Mouse (Mus musculus): Measurements from ENCODE around the gene Fmn2. TPM values are rescaled to one million over a fixed set of nuclear protein-coding genes. Genes with fewer than 3 reads are reported as not detected.

The Fmn2 gene
- total RNA-seq, 2 experiments from 2014 or later: 0.26 to 0.28 TPM

DNA sequence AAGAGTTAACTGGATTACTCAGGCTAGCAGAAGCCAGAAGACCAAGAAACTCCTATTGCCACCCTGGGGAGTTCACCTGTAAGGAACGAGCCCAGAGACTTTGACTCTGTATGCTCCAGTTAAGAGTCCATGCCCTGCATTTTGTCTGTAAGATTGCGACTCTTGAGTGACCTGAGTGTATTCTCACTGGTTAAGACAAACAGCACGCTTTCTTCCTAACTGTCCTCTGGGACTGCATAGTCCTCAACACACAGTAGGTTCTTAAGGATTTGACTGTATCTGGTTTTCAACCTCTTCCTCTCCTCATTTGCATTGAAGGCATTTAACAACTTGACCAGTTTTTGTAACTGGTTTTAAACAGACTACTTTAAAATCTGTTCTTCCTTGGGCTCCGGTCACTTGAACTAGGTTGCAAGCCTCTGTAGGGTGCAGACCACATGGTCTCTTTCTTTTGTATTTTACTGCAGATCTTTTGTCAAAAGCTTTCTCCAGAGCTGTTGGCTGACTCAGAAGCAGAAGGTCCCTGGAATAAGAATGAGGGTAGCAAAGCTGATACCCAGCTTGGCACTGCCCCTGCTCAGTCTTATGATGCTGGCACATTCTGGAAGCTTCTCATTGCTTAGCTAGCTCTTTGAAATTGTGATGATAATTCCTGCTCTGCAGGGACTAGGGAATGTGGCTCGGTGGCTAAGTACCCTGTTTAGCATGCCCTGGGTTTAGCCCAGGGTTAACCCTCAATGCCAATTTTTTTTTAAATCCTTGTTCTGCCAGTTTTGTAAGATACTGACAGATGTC lies 20.5 kb downstream of the Fmn2 start:
- intact Hi-C loops (cut with DNase I): no loop called here
- no peak overlapping the region for H3K27ac ChIP-seq
- no peak overlapping the region for H3K4me3 ChIP-seq
- no peak for DNase-seq
- TF ChIP-seq CTCF (IDR thresholded peaks at IDR 0.05): no peak

DNA sequence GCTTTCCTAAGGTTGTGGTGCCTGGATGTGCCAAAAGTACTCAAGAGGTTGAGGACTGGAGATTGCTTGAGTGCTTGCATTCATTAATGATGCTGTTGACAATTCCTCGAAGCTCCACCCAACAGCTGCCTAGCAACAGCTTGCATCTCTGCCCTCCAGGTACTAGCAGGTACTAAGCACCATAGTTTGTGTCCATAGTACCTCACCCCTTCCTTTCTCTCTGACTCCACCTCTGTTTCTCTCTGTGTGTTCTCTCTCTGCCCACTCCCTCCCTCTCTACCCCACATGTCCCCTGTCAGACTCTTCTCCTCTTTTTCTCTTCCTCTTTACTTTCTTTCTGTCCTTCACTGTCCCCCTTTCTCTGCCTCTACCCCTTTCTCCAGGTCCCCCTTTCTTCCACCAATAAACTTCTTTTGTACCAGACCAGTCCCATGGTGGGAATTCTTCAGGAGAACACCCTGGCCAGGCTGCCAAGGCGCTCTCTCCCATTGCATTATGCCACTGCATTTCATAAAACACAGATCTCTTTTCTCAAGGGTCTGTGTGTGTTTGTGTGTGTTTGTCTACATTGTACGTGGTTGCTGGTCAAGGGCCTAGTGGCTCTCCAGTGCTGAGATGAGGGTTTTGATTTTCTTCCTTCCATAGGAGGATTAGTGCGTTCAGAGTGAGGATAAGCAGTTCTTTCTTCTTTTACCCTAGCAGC lies 21.3 kb downstream of the Fmn2 start:
- H3K4me3 ChIP-seq: no peak overlapping the region
- no peak for TF ChIP-seq CTCF (IDR thresholded peaks at IDR 0.05)
- H3K27ac ChIP-seq: no peak overlapping the region
- intact Hi-C loops (cut with DNase I): no loop called here
- DNase-seq: no peak

DNA sequence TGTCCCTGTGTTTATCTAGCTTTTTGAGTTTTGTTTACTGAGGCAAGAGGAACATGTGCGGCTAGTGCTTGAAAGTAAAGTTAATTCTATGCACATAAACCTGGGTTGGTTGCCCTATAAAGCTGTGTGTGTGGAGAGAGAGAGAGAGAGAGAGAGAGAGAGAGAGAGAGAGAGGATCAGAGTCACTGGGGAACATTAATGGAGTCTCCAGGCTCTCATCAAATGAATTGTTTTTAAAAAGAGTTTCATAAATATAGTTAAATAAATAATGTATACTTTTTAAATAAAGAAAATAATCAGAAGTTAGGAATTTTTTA lies 21.8 kb downstream of the Fmn2 start:
- no peak overlapping the region for H3K27ac ChIP-seq
- no peak for TF ChIP-seq CTCF (IDR thresholded peaks at IDR 0.05)
- no peak for DNase-seq
- intact Hi-C loops (cut with DNase I): no loop called here
- no peak overlapping the region for H3K4me3 ChIP-seq

DNA sequence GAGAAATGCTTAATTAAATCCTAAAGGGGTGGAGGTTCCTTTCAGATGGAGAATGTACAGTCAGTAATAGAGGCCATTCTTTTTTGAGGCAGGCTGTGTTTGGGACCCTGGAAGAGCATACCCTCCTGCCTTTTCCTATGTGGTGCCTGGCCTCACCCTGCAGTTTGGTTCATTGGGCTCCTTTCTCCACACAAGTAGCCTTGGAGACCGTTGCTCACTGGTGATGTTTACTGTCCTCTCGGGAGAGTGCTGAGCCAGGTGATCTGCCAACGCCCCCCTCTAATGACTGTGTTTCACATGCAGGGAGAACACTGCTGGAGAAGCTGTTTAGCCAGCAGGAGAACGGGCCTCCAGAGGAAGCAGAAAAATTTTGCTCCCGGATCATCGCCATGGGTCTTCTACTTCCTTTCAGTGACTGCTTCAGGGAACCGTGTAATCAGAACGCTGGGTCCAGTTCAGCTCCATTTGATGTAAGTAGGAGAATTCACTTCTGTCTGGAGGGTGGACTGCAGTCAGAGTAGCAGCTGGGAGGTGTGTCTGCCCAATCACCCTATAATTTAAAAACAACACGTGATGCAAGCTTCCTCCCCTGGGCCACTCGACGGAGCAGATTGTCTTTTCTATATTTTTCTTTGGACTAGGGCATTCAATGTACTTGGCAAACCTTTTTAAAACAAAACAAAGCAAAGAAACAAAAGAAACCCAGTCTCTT lies 35.3 kb downstream of the Fmn2 start:
- Histone ChIP-seq H3K4me3 (no peak overlapping the region), H3K27ac (no peak overlapping the region)
- no peak for DNase-seq
- no peak for TF ChIP-seq CTCF (IDR thresholded peaks at IDR 0.05)
- intact Hi-C loops (cut with DNase I): no loop called here

DNA sequence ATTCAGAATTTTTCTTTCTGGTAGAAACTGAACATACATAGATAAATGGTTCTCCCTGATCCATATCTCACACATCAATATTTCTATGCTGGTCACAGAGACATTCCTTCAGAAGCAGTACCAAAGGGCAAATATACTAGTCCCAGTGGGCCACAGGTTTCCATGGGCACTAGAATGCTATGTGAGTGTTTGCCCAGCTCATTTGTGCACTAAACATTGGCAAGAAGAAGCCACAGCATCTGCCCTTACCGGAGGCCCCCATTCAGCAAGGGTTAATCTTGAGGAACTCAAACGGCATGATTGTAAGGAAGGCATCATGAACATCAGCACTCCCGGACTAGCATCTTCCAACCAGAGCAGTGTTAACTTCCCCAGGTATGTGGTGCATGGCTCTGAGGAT lies 35.9 kb downstream of the Fmn2 start:
- no peak for TF ChIP-seq CTCF (IDR thresholded peaks at IDR 0.05)
- intact Hi-C loops (cut with DNase I): no loop called here

DNA sequence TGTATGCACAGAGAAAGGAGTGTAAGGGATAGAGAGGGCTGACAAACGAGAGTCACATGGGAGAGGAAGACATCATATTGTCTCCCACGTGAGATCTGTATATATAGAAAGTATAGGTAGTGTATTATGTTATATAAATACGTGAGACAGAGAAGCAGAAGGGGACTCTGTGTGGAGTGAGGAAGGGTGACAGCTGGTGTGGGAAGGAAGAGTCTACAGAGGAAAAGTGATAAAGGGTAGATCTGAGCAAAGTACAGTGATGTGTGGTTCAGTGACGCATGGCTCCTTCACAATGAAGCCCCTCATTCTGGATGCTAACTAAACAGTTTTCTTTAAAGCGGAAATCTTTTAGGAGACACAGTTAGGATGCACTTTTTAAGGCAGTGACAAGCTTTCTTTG lies 46.7 kb downstream of the Fmn2 start:
- no peak overlapping the region for H3K4me3 ChIP-seq
- DNase-seq: no peak
- intact Hi-C loops (cut with DNase I): no loop called here
- no peak overlapping the region for H3K27ac ChIP-seq
- TF ChIP-seq CTCF (IDR thresholded peaks at IDR 0.05): no peak

More for the DNA sequence above, 35.9 kb downstream of the Fmn2 start:
- no peak for DNase-seq
- Histone ChIP-seq H3K27ac (no peak overlapping the region), H3K4me3 (no peak overlapping the region)

DNA sequence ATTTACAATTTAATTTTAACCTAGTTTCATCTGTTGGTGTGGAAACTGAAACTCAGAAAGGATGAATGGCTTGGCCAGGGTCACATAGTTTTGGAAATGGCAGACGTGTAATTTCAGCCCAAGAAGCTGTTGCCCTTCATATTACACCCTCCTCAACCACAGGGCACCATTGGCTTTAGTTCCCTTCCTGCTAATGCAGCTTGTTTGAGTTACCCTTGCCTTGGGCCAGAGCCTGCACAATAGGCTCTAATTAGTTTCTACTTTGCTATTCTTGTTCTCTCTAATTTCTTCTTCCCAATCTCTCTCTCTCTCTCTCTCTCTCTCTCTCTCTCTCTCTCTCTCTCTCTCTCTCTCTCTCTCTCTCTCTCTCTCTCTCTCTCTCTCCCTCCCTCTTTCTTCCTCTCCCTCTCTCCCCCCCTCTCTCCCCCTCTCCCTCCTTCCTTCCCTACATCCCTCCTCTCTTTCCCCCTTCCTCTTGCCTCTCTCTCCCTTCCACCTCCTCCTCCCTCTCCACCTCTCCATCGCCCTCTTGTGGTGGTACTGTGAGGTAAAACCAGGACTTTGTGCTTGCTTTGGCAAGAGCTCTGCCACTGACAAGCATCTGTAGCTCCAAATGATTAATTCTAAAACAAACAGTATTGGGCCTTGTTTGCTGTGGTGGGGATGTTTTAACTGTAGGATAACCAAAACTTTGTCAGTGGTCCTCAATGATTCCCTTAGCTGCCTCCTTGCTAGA lies 51.8 kb downstream of the Fmn2 start:
- Histone ChIP-seq H3K27ac (no peak overlapping the region), H3K4me3 (no peak overlapping the region)
- TF ChIP-seq CTCF (IDR thresholded peaks at IDR 0.05): peak; percentile 54
- intact Hi-C loops (cut with DNase I): loop anchor here (5.0 kb wide), 1 partner anchor 81 kb away; no protein-coding TSS in a partner anchor
- peak; percentile 29 for DNase-seq

DNA sequence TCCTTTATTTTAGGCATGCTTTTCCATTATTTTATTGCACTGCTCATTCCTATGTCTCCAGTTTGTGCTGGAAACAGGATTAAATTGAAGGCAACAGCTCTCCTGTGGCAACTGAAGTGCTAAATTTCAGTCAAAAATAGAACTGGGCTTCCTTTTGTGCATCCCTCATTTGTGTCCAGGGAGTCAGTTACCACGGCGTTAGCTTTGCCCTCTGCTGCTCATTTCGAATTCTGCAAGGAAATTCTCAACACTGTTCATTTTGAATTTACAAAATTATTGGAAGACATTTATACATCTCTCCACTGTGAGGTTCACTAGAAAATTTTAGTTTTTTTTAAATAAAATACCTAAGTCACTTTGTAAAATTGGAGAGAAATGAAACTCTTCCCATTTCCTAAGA lies 53.8 kb downstream of the Fmn2 start:
- H3K27ac ChIP-seq: no peak overlapping the region
- intact Hi-C loops (cut with DNase I): no loop called here
- DNase-seq: no peak
- H3K4me3 ChIP-seq: no peak overlapping the region
- TF ChIP-seq CTCF (IDR thresholded peaks at IDR 0.05): no peak

DNA sequence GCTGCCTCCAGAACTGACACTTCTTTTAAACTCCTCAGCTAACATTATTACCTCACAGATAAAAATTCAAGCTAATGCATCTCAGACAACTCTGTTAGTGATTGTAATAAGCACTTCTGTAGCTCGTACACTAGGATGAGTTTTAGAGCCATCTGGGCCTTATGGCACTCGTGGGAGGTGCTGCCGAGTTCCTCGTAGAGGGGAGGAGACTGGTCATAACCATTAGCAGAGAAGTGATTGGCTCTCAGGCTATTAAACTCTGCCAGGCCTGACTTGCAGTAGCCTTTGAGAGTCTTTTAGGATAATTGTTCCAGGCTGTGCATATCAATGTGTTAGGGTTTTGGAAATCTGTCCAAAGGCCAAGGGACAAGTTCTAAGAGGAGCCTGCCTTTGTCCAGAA lies 55.6 kb downstream of the Fmn2 start:
- intact Hi-C loops (cut with DNase I): no loop called here
- no peak overlapping the region for H3K27ac ChIP-seq
- DNase-seq: no peak
- TF ChIP-seq CTCF (IDR thresholded peaks at IDR 0.05): no peak
- no peak overlapping the region for H3K4me3 ChIP-seq

DNA sequence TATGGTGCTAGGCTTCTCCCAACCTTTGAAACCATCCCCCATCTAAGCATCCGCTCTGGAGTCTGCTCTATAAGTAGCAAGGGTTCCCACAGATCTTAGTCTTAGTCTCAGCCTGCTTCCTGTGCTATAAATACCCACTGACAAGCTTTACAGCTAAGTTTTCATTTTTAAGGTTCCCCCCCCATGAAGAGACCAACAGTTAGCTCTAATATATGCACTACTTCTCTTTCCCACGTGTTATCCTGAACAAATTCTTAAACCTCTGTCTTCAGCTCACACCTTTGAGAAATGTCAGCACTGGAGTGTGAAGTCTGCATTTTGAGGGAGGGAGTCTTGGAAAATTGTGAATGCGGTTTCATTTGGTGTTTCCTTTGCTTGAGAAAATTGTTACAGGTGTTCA lies 56.2 kb downstream of the Fmn2 start:
- intact Hi-C loops (cut with DNase I): no loop called here
- Histone ChIP-seq H3K27ac (no peak overlapping the region), H3K4me3 (no peak overlapping the region)
- DNase-seq: no peak
- TF ChIP-seq CTCF (IDR thresholded peaks at IDR 0.05): no peak

DNA sequence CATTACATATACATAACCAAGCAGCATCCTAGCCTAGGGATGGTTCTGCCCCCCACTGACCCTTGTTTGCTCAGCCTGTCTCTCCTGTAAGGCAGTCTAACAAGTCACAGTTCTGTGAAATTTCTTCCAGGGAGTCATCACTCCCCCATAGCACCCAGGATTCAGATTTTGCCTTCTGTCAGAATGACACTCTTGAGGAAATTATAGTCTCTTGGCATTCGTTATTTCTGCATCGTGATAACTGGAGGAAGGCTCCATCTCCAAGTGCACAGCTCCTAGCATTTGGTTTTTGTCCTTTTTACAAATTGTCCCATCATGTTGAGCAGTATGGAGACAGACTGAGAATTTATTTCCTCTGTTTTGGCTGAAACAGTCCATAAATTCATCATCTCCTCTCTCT lies 56.9 kb downstream of the Fmn2 start:
- no peak for DNase-seq
- no peak for TF ChIP-seq CTCF (IDR thresholded peaks at IDR 0.05)
- Histone ChIP-seq H3K4me3 (no peak overlapping the region), H3K27ac (no peak overlapping the region)
- intact Hi-C loops (cut with DNase I): no loop called here

DNA sequence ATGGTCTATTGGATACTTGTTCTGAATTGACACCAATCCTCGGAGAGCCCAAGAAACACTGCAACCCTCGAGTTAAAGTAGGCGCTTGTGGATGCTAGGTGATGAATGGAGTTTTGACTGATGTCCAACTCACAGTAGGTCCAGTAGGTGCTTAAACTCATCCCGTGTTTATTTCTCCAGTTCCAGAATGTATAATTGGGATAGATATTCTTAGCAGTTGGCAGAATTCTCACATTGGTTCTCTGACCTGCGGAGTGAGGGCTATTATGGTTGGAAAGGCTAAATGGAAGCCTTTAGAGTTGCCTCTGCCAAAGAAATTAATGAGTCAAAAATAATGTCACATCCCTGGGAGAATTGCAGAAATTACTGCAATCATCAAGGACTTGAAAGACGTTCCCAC lies 62.9 kb downstream of the Fmn2 start:
- no peak overlapping the region for H3K27ac ChIP-seq
- no peak for TF ChIP-seq CTCF (IDR thresholded peaks at IDR 0.05)
- intact Hi-C loops (cut with DNase I): no loop called here
- no peak for DNase-seq
- no peak overlapping the region for H3K4me3 ChIP-seq

DNA sequence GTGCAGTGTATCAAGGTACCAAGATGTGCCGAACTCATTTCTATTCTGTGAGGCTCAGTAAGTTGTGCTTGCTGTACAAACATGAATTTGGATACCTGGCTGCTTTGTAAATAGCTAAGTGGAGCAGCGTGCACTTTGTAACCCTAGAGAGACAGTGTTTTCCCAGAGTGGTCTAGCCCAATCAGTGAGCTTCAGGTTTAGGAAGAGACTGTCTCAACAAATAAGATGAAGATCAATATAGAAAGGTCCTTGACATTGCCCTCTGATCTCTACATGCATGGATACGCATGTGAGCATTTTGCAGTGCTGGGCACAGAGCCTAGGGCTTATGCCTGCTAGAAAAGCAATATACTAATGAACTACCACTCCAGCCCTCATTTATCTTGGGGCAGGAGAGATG lies 67.0 kb downstream of the Fmn2 start:
- TF ChIP-seq CTCF (IDR thresholded peaks at IDR 0.05): no peak
- Histone ChIP-seq H3K4me3 (no peak overlapping the region), H3K27ac (no peak overlapping the region)
- intact Hi-C loops (cut with DNase I): no loop called here
- DNase-seq: no peak
